Mouse (Mus musculus) midbrain, embryonic 12.5 days (tissue): ENCODE measurements around the gene Zfyve26. TPM values are rescaled to one million over a fixed set of nuclear protein-coding genes. Genes with fewer than 3 reads are reported as not detected.
A peak's percentile ranks its signal among the peaks of the same experiment; 100 is the strongest.

Experiments
- ATAC-seq: fragments of 200-750 bp; cut with Nextera tagmentation; 2 replicates; pipeline ENCODE4 v1.8.0; 2017; ENCODE audit warnings: low read depth, moderate TSS enrichment, moderate library complexity; ENCODE audit not compliant: low FRiP score
- H3K27ac ChIP-seq: fragments of 300-500 bp; sonication (generic); replicated peaks from 2 replicates; pipeline ENCODE4 v1.5.1; 2016; ENCODE audit warnings: mild to moderate bottlenecking
- H3K27me3 ChIP-seq: fragments of 300-500 bp; sonication (generic); 2 replicates; pipeline ENCODE4 v1.6.1; 2016; ENCODE audit warnings: mild to moderate bottlenecking
- H3K36me3 ChIP-seq: fragments of 300-500 bp; sonication (generic); 2 replicates; pipeline ENCODE4 v1.6.1; 2016
- H3K4me1 ChIP-seq: fragments of 300-500 bp; sonication (generic); 2 replicates; pipeline ENCODE4 v1.6.1; 2016
- H3K4me2 ChIP-seq: fragments of 300-500 bp; sonication (generic); replicated peaks from 2 replicates; pipeline ENCODE4 v1.6.1; 2016; ENCODE audit warnings: mild to moderate bottlenecking, moderate library complexity
- H3K4me3 ChIP-seq: fragments of 300-500 bp; sonication (generic); 2 replicates; pipeline ENCODE4 v1.5.1; 2016; ENCODE audit warnings: mild to moderate bottlenecking
- H3K9ac ChIP-seq: fragments of 300-500 bp; sonication (generic); replicated peaks from 2 replicates; pipeline ENCODE4 v1.6.1; 2016; ENCODE audit warnings: mild to moderate bottlenecking, moderate library complexity
- H3K9me3 ChIP-seq: fragments of 300-500 bp; sonication (generic); 2 replicates; pipeline ENCODE4 v1.6.1; 2016; ENCODE audit warnings: mild to moderate bottlenecking
- WGBS: fragments of 180-500 bp; shearing (Covaris S2); methylation state at CpG from one replicate; pipeline ENCODE4 v1.1.7; 2016; 5-methylcytosine and 5-hydroxymethylcytosine counted together
- polyA plus RNA-seq: library from polyadenylated mRNA; unstranded; fragments of >200 nt; fragmentation: Nextera tagmentation; extraction: Ambion mirVana; gene quantifications from 2 replicates; pipeline ENCODE4 v1.2.1, GENCODE M21; 2016

Gene Zfyve26
- polyA plus RNA-seq, 1 experiment from 2014 or later, result 18.4 TPM

GRCm38 (mm10) chr12:79313721-79314120 lies 17.6 kb upstream of the Zfyve26 start:
- Histone ChIP-seq H3K9ac (no peak overlapping the region), H3K4me3 (no peak overlapping the region), H3K4me1 (no peaks in the 10 kb centered on the region), H3K27ac (no peak overlapping the region), H3K4me2 (no peak overlapping the region), H3K36me3 (no peaks in the 10 kb centered on the region), H3K9me3 (no peaks in the 10 kb centered on the region), H3K27me3 (no peaks in the 10 kb centered on the region)
- no peak for ATAC-seq
- 91% methylated on average over 4 of the region's 4 CpGs for WGBS

GRCm38 (mm10) chr12:79306013-79306412 lies 9.9 kb upstream of the Zfyve26 start:
- H3K36me3 ChIP-seq, result no peaks in the 10 kb centered on the region

GRCm38 (mm10) chr12:79305131-79305530 lies 9.0 kb upstream of the Zfyve26 start:
- no peak overlapping the region for H3K9ac ChIP-seq
- H3K4me1 ChIP-seq, result no peaks in the 10 kb centered on the region
- no peaks in the 10 kb centered on the region for H3K27me3 ChIP-seq
- H3K4me3 ChIP-seq, result no peak overlapping the region
- no peak for ATAC-seq
- no peak overlapping the region for H3K4me2 ChIP-seq
- H3K27ac ChIP-seq, result no peak overlapping the region
- no peaks in the 10 kb centered on the region for H3K36me3 ChIP-seq
- no peaks in the 10 kb centered on the region for H3K9me3 ChIP-seq
- 63% methylated on average over 1 of the region's 1 CpGs for WGBS

More at GRCm38 (mm10) chr12:79306013-79306412, 9.9 kb upstream of the Zfyve26 start:
- Histone ChIP-seq H3K4me1 (no peaks in the 10 kb centered on the region), H3K4me2 (no peak overlapping the region), H3K9ac (no peak overlapping the region), H3K27me3 (no peaks in the 10 kb centered on the region), H3K27ac (no peak overlapping the region), H3K4me3 (no peak overlapping the region), H3K9me3 (no peaks in the 10 kb centered on the region)
- 91% methylated on average over 4 of the region's 4 CpGs for WGBS
- no peak for ATAC-seq

GRCm38 (mm10) chr12:79301802-79302201 lies 5.7 kb upstream of the Zfyve26 start:
- Histone ChIP-seq H3K9me3 (no peaks in the 10 kb centered on the region), H3K27me3 (no peaks in the 10 kb centered on the region), H3K4me3 (no peak overlapping the region), H3K27ac (no peak overlapping the region), H3K4me1 (peaks cover 4% of the 10 kb centered on the region; the same call in 1 of the 2 replicates), H3K36me3 (no peaks in the 10 kb centered on the region), H3K9ac (no peak overlapping the region), H3K4me2 (no peak overlapping the region)
- WGBS, result 92% methylated on average over 9 of the region's 9 CpGs
- no peak for ATAC-seq

GRCm38 (mm10) chr12:79297884-79298636 lies 2.0 kb upstream of the Zfyve26 start:
- no peaks in the 10 kb centered on the region for H3K27me3 ChIP-seq
- H3K9me3 ChIP-seq, result no peaks in the 10 kb centered on the region
- WGBS, result 16% methylated on average over 15 of the region's 15 CpGs
- peaks cover 14% of the 10 kb centered on the region for H3K4me1 ChIP-seq
- H3K4me3 ChIP-seq, result peak overlapping the region; percentile 63
- H3K27ac ChIP-seq, result no peak overlapping the region
- ATAC-seq, result no peak
- H3K36me3 ChIP-seq, result peaks cover 2% of the 10 kb centered on the region; the same call in 1 of the 2 replicates
- H3K9ac ChIP-seq, result peak overlapping the region; percentile 62; the same call in 1 of the 2 replicates
- peak overlapping the region; percentile 75 for H3K4me2 ChIP-seq

GRCm38 (mm10) chr12:79297121-79297576 lies 1.0 kb upstream of the Zfyve26 start, which contains the start of gene Rad51b:
Gene Rad51b (plus strand): TSS chr12:79297282.
- H3K36me3 ChIP-seq, result peaks cover 4% of the 10 kb centered on the region; the same call in 1 of the 2 replicates
- peak within 1 kb of the TSS; percentile 39; the same call in 1 of the 2 replicates for H3K27ac ChIP-seq
- WGBS, result under 1% methylated on average over 21 of the region's 21 CpGs
- peaks cover 14% of the 10 kb centered on the region for H3K4me1 ChIP-seq
- peak within 1 kb of the TSS; percentile 62 for H3K9ac ChIP-seq
- H3K27me3 ChIP-seq, result no peaks in the 10 kb centered on the region
- H3K4me2 ChIP-seq, result peak within 1 kb of the TSS; percentile 75
- ATAC-seq, result peak; percentile 73
- no peaks in the 10 kb centered on the region for H3K9me3 ChIP-seq
- peak within 1 kb of the TSS; percentile 63 for H3K4me3 ChIP-seq

GRCm38 (mm10) chr12:79292874-79293273 lies 3.2 kb downstream of the Zfyve26 start:
- ATAC-seq, result no peak
- Histone ChIP-seq H3K4me2 (no peak overlapping the region), H3K9me3 (no peaks in the 10 kb centered on the region), H3K27ac (no peak overlapping the region), H3K4me3 (no peak overlapping the region), H3K9ac (no peak overlapping the region), H3K36me3 (peaks cover 13% of the 10 kb centered on the region), H3K4me1 (peaks cover 13% of the 10 kb centered on the region), H3K27me3 (no peaks in the 10 kb centered on the region)
- 82% methylated on average over 6 of the region's 6 CpGs for WGBS

GRCm38 (mm10) chr12:79282595-79282994 lies 13.5 kb downstream of the Zfyve26 start:
- no peak overlapping the region for H3K9ac ChIP-seq
- no peaks in the 10 kb centered on the region for H3K9me3 ChIP-seq
- no peak for ATAC-seq
- no peaks in the 10 kb centered on the region for H3K27me3 ChIP-seq
- peaks cover 94% of the 10 kb centered on the region for H3K36me3 ChIP-seq
- no peaks in the 10 kb centered on the region for H3K4me1 ChIP-seq
- no peak overlapping the region for H3K27ac ChIP-seq
- 91% methylated on average over 8 of the region's 8 CpGs for WGBS
- no peak overlapping the region for H3K4me2 ChIP-seq
- H3K4me3 ChIP-seq, result no peak overlapping the region

GRCm38 (mm10) chr12:79279513-79280115 lies 16.5 kb downstream of the Zfyve26 start:
- H3K4me1 ChIP-seq, result no peaks in the 10 kb centered on the region
- H3K9me3 ChIP-seq, result no peaks in the 10 kb centered on the region
- no peak overlapping the region for H3K27ac ChIP-seq
- 96% methylated on average over 13 of the region's 13 CpGs for whole genome bisulfite sequencing
- H3K4me2 ChIP-seq, result no peak overlapping the region
- peaks cover 90% of the 10 kb centered on the region for H3K36me3 ChIP-seq
- no peaks in the 10 kb centered on the region for H3K27me3 ChIP-seq
- no peak overlapping the region for H3K9ac ChIP-seq
- H3K4me3 ChIP-seq, result no peak overlapping the region
- ATAC-seq, result no peak

- Histone ChIP-seq H3K9ac (no peak overlapping the region), H3K4me1 (no peaks in the 10 kb centered on the region), H3K4me3 (no peak overlapping the region), H3K27ac (no peak overlapping the region), H3K4me2 (no peak overlapping the region), H3K27me3 (no peaks in the 10 kb centered on the region), H3K36me3 (peaks cover 93% of the 10 kb centered on the region), H3K9me3 (no peaks in the 10 kb centered on the region)
- 90% methylated on average over 4 of the region's 4 CpGs for WGBS
- ATAC-seq, result no peak
Measured at GRCm38 (mm10) chr12:79272604-79273003, 23.5 kb downstream of the Zfyve26 start.

- no peak overlapping the region for H3K9ac ChIP-seq
- no peak overlapping the region for H3K4me2 ChIP-seq
- no peak overlapping the region for H3K4me3 ChIP-seq
- peaks cover 71% of the 10 kb centered on the region for H3K36me3 ChIP-seq
- no peaks in the 10 kb centered on the region for H3K9me3 ChIP-seq
- 48% methylated on average over 5 of the region's 5 CpGs for WGBS
- ATAC-seq, result no peak
- no peaks in the 10 kb centered on the region for H3K27me3 ChIP-seq
- no peak overlapping the region for H3K27ac ChIP-seq
- H3K4me1 ChIP-seq, result no peaks in the 10 kb centered on the region
Measured at GRCm38 (mm10) chr12:79261035-79261434, 35.1 kb downstream of the Zfyve26 start.

- WGBS, result 90% methylated on average over 2 of the region's 2 CpGs
- Histone ChIP-seq H3K4me2 (no peak overlapping the region), H3K9ac (no peak overlapping the region), H3K4me1 (no peaks in the 10 kb centered on the region), H3K27ac (no peak overlapping the region), H3K9me3 (no peaks in the 10 kb centered on the region), H3K36me3 (peaks cover 62% of the 10 kb centered on the region), H3K4me3 (no peak overlapping the region), H3K27me3 (no peaks in the 10 kb centered on the region)
- ATAC-seq, result no peak
Measured at GRCm38 (mm10) chr12:79260154-79260553, 36.0 kb downstream of the Zfyve26 start.
